Mouse (Mus musculus): Measurements from ENCODE around the gene Capg. TPM values are rescaled to one million over a fixed set of nuclear protein-coding genes. Genes with fewer than 3 reads are reported as not detected.

The Capg gene
- polyA plus RNA-seq, 1 experiment = 4.8 TPM

DNA sequence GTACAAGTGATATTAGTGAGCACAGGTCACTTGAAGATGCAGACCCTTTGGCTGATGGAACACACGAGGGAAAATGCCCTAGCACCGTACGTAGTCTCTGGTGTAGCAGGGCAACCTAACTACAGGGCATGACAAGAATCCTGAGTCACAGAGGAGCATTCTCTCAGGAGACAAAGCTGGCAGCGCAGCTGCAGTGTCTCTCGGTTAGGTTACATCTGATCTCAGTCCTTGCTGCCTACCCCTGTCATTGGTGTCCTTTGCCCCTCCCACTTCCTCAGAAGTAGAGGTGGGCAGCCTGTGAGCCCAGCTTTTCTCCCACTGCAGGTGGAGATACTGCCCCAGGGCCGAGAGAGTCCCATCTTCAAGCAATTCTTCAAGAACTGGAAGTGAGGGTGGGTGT is 18.3 kb downstream of the Capg start:
- H3K4me3 ChIP-seq (replicated peaks; ENCODE audit: insufficient read depth, low read depth, low read length) = no peak overlapping the region
- no peaks in the 10 kb centered on the region for H3K27me3 ChIP-seq (ENCODE audit: control insufficient read depth, insufficient read depth, low read length)
- H3K4me1 ChIP-seq (ENCODE audit: control insufficient read depth, insufficient read depth, low read length) = peaks cover 7% of the 10 kb centered on the region
- H3K27ac ChIP-seq (ENCODE audit: insufficient read depth, low read length) = no peak overlapping the region
- TF ChIP-seq POLR2A (IDR thresholded peaks at IDR 0.05; ENCODE audit: borderline replicate concordance, insufficient read depth, low read length) = no peak
- no peak for TF ChIP-seq CTCF (IDR thresholded peaks at IDR 0.05; ENCODE audit: borderline replicate concordance, insufficient read depth, low read depth, low read length)
- WGBS = 64% methylated on average over 6 of the region's 6 CpGs
- no peak for DNase-seq

DNA sequence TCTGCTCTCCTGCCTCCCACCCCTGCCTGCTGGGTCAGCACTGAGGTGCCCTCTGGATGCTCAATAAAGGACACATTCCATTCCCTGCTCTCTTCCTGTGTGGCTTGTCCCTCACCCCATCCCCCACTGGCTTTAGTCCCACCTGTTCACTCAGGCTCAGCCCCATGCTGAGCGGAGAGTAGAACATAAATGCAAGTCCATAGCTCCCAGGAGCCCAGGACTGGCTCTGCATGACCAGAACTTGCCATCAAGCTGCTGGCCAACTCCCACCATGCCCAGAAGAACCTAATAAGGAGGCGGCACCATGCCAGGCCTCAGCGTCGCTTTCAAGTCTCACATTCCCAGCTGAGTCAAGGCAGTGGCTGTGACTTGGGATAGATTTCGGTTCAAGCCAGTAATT is 18.7 kb downstream of the Capg start:
- no peak overlapping the region for H3K27ac ChIP-seq (ENCODE audit: insufficient read depth, low read length)
- no peak overlapping the region for H3K4me3 ChIP-seq (replicated peaks; ENCODE audit: insufficient read depth, low read depth, low read length)
- 29% methylated on average over 5 of the region's 5 CpGs for WGBS
- no peak for TF ChIP-seq CTCF (IDR thresholded peaks at IDR 0.05; ENCODE audit: borderline replicate concordance, insufficient read depth, low read depth, low read length)
- no peak for TF ChIP-seq POLR2A (IDR thresholded peaks at IDR 0.05; ENCODE audit: borderline replicate concordance, insufficient read depth, low read length)
- no peak for DNase-seq
- no peaks in the 10 kb centered on the region for H3K27me3 ChIP-seq (ENCODE audit: control insufficient read depth, insufficient read depth, low read length)
- H3K4me1 ChIP-seq (ENCODE audit: control insufficient read depth, insufficient read depth, low read length) = peaks cover 7% of the 10 kb centered on the region

DNA sequence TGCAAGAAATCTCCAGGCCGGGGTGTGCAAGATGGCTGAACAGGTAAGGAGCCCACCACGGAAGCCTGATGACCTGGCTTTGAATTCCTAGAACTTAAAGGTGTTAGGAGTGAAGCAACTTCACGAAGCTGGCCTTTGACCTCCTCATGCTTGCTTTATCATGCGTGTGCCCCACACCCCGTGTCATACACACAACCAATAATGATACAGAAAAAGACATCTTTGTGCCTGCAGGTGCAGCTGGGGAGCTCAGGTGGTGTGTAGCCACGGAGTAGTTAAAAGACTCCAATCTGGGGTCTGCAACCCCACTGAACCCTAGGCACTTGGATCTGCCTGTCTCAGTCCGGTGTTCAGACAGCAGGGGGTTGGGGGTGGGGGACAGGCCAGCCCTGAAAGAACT is 21.3 kb downstream of the Capg start:
- peaks cover 7% of the 10 kb centered on the region for H3K4me1 ChIP-seq (ENCODE audit: control insufficient read depth, insufficient read depth, low read length)
- H3K27ac ChIP-seq (ENCODE audit: insufficient read depth, low read length) = no peak overlapping the region
- no peaks in the 10 kb centered on the region for H3K27me3 ChIP-seq (ENCODE audit: control insufficient read depth, insufficient read depth, low read length)
- DNase-seq = no peak
- no peak overlapping the region for H3K4me3 ChIP-seq (replicated peaks; ENCODE audit: insufficient read depth, low read depth, low read length)
- TF ChIP-seq POLR2A (IDR thresholded peaks at IDR 0.05; ENCODE audit: borderline replicate concordance, insufficient read depth, low read length) = no peak
- no peak for TF ChIP-seq CTCF (IDR thresholded peaks at IDR 0.05; ENCODE audit: borderline replicate concordance, insufficient read depth, low read depth, low read length)
- WGBS = 72% methylated on average over 7 of the region's 7 CpGs

DNA sequence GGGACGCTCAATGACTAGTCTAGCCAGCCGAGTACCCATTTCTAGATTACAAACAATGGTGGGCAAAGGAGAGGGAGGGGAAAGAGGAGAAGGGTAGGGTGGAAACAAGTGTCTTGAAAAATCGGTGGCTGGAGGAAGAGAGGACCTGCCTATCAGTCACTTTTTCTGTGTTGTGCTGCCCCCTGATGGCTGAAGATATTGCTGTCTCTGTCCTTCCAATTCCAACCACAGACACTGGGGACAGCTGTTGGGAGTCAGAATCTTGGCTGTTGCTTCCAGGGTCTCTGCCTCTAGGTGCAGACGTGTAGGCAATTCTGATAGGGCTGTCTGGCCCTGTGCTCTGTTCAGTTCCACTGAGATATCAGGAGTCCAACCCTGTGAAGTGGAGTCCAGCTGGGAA is 21.9 kb downstream of the Capg start:
- Histone ChIP-seq H3K4me3 (replicated peaks; ENCODE audit: insufficient read depth, low read depth, low read length) (no peak overlapping the region), H3K27me3 (ENCODE audit: control insufficient read depth, insufficient read depth, low read length) (no peaks in the 10 kb centered on the region), H3K27ac (ENCODE audit: insufficient read depth, low read length) (no peak overlapping the region), H3K4me1 (ENCODE audit: control insufficient read depth, insufficient read depth, low read length) (peaks cover 7% of the 10 kb centered on the region)
- WGBS = 2% methylated on average over 4 of the region's 4 CpGs
- TF ChIP-seq CTCF (IDR thresholded peaks at IDR 0.05; ENCODE audit: borderline replicate concordance, insufficient read depth, low read depth, low read length) (peak; percentile 87), POLR2A (IDR thresholded peaks at IDR 0.05; ENCODE audit: borderline replicate concordance, insufficient read depth, low read length) (no peak)
- peak; percentile 76 to 85 for DNase-seq

DNA sequence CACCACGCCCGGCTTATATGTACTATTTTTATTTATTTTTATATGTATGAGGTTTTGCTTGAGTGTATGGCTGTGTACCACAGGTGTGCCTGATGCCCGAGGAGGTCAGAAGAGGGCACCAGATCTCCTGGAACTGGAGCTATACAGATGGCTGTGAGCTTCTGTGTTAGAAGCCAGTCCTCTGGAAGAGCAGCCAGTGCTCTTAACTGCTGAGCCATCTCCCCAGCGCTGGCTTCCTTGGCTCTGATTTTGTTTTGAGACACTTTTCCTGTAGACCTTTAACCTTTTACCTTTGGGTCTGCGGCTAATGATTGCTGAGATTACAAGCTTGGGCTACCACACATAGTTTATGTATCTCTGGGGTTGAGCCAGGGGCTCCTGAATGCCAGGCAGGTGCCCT is 23.3 kb downstream of the Capg start:
- Histone ChIP-seq H3K27ac (ENCODE audit: insufficient read depth, low read length) (no peak overlapping the region), H3K27me3 (ENCODE audit: control insufficient read depth, insufficient read depth, low read length) (no peaks in the 10 kb centered on the region), H3K4me3 (replicated peaks; ENCODE audit: insufficient read depth, low read depth, low read length) (no peak overlapping the region), H3K4me1 (ENCODE audit: control insufficient read depth, insufficient read depth, low read length) (peaks cover 6% of the 10 kb centered on the region)
- no peak for DNase-seq
- TF ChIP-seq POLR2A (IDR thresholded peaks at IDR 0.05; ENCODE audit: borderline replicate concordance, insufficient read depth, low read length) (no peak), CTCF (IDR thresholded peaks at IDR 0.05; ENCODE audit: borderline replicate concordance, insufficient read depth, low read depth, low read length) (no peak)
- WGBS = 74% methylated on average over 5 of the region's 5 CpGs

DNA sequence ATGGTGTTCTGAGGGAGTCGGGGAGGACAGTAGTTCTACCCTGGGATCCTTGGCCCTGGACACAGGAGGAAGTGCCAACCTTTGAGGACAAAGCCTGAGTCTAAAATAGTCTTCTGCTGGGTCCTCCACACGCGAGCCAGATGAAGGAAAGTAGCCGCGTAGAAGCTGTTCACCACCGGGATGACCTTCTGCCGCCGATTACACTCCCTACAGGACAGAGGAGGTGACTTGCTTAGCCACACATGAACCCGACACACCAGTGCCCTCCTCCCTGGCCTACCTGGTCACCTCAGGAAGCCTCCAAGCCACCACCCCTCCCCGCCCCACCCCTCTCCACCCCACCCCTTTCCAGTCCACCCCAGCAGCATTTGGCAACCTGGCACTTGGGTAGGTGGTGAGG is 24.5 kb downstream of the Capg start:
- Histone ChIP-seq H3K4me3 (replicated peaks; ENCODE audit: insufficient read depth, low read depth, low read length) (no peak overlapping the region), H3K27ac (ENCODE audit: insufficient read depth, low read length) (no peak overlapping the region), H3K4me1 (ENCODE audit: control insufficient read depth, insufficient read depth, low read length) (no peaks in the 10 kb centered on the region), H3K27me3 (ENCODE audit: control insufficient read depth, insufficient read depth, low read length) (no peaks in the 10 kb centered on the region)
- DNase-seq = no peak
- 79% methylated on average over 10 of the region's 10 CpGs for WGBS
- TF ChIP-seq POLR2A (IDR thresholded peaks at IDR 0.05; ENCODE audit: borderline replicate concordance, insufficient read depth, low read length) (no peak), CTCF (IDR thresholded peaks at IDR 0.05; ENCODE audit: borderline replicate concordance, insufficient read depth, low read depth, low read length) (no peak)

DNA sequence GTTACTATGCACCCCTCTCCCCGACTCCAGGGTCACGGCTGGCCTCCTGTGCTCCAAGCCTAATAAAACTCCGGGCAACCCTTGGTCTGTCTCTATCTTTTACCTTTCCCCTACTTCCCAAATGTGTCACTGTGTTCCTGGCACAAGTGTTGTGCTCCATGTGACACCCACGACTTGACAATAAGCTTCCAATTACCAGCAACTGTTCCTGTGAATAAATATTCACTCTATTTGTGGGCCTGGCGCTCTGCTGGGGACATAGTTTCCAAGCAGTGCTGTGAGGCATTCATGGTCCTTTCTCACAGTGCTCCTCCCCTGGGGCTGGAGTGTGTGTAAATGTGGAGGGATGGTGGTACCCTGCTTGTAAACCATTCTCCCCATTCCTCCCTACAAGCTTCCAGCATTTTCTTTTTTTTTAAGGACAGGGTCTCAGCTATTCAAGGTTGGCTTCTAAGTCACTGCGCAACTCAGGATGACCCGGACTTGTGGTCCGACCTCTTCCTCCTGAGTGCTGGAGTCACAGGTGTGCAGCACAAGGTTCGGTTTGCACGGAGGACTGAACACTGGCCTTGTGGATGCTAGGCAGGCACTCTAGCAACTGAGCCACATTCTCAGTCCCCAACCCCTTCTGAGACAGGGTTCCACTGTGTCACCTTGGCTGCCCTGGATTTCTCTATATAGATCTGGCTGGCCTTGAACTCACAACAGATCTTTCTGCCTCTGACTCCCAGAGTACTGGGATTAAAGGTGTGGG is 26.6 kb downstream of the Capg start:
- no peak overlapping the region for H3K27ac ChIP-seq (ENCODE audit: insufficient read depth, low read length)
- WGBS = 80% methylated on average over 10 of the region's 10 CpGs
- H3K4me3 ChIP-seq (replicated peaks; ENCODE audit: insufficient read depth, low read depth, low read length) = no peak overlapping the region
- no peaks in the 10 kb centered on the region for H3K4me1 ChIP-seq (ENCODE audit: control insufficient read depth, insufficient read depth, low read length)
- TF ChIP-seq POLR2A (IDR thresholded peaks at IDR 0.05; ENCODE audit: borderline replicate concordance, insufficient read depth, low read length) (no peak), CTCF (IDR thresholded peaks at IDR 0.05; ENCODE audit: borderline replicate concordance, insufficient read depth, low read depth, low read length) (no peak)
- no peaks in the 10 kb centered on the region for H3K27me3 ChIP-seq (ENCODE audit: control insufficient read depth, insufficient read depth, low read length)
- DNase-seq = no peak

DNA sequence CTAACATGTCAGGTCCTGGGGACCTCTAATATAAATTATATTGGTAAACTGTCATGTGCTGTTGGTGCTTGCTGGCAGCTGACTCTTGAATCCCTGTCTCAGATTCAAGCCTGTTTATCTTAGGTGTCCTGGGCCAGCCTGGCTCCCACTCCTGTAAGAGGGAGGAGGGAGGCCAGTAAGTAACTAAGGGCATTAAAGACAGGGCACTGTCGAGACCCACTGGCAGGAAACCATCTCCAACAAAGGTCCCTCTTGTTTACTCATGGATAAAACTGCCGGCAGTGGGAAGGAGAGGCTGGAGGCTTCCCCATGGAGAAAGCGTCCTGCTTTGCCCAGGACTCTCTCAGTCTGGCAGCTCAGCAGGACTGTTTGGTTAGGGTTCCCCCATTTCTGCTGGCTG is 27.6 kb downstream of the Capg start:
- TF ChIP-seq CTCF (IDR thresholded peaks at IDR 0.05; ENCODE audit: borderline replicate concordance, insufficient read depth, low read depth, low read length) = no peak
- TF ChIP-seq POLR2A (IDR thresholded peaks at IDR 0.05; ENCODE audit: borderline replicate concordance, insufficient read depth, low read length) = no peak
- DNase-seq = no peak
- Histone ChIP-seq H3K4me1 (ENCODE audit: control insufficient read depth, insufficient read depth, low read length) (no peaks in the 10 kb centered on the region), H3K27me3 (ENCODE audit: control insufficient read depth, insufficient read depth, low read length) (no peaks in the 10 kb centered on the region), H3K27ac (ENCODE audit: insufficient read depth, low read length) (no peak overlapping the region), H3K4me3 (replicated peaks; ENCODE audit: insufficient read depth, low read depth, low read length) (no peak overlapping the region)
- WGBS = 51% methylated on average over 3 of the region's 3 CpGs
